Mouse (Mus musculus) hindbrain, embryonic 16.5 days (tissue): ENCODE data around the gene Spata25. TPM values are rescaled to one million over a fixed set of nuclear protein-coding genes. Genes with fewer than 3 reads are reported as not detected.
"Not testable (repeated sequence)": the region's sequence is repeated elsewhere in the genome, so short reads cannot be mapped to it uniquely, and the experiment has no call there.

Experiments used
- ATAC-seq: fragments of 200-750 bp; cut with Nextera tagmentation; 2 replicates; pipeline ENCODE4 v1.8.0; 2017; ENCODE audit warnings: moderate TSS enrichment, moderate library complexity
- H3K27ac ChIP-seq: fragments of 300-500 bp; sonication (generic); 2 replicates; pipeline ENCODE4 v1.5.1; 2014; ENCODE audit warnings: low read depth, mild to moderate bottlenecking, control low read depth, low read length, moderate library complexity
- H3K27me3 ChIP-seq: fragments of 300-500 bp; sonication (generic); replicated peaks from 2 replicates; pipeline ENCODE4 v1.6.1; 2014; ENCODE audit warnings: low read length; ENCODE audit not compliant: control insufficient read depth, insufficient read depth
- H3K36me3 ChIP-seq: fragments of 300-500 bp; sonication (generic); 2 replicates; pipeline ENCODE4 v1.6.1; 2014; ENCODE audit warnings: mild to moderate bottlenecking, low read length, moderate library complexity, mixed read lengths; ENCODE audit not compliant: control insufficient read depth, insufficient read depth
- H3K4me1 ChIP-seq: fragments of 300-500 bp; sonication (generic); 2 replicates; pipeline ENCODE4 v1.6.1; 2014; ENCODE audit warnings: low read depth, low read length; ENCODE audit not compliant: control insufficient read depth, insufficient read depth
- H3K4me2 ChIP-seq: fragments of 300-500 bp; sonication (generic); 2 replicates; pipeline ENCODE4 v1.6.1; 2014; ENCODE audit warnings: mild to moderate bottlenecking, low read length, control low read depth, moderate library complexity
- H3K4me3 ChIP-seq: fragments of 300-500 bp; sonication (generic); 2 replicates; pipeline ENCODE4 v1.5.1; 2014; ENCODE audit warnings: mild to moderate bottlenecking, low read length, control low read depth, moderate library complexity
- H3K9ac ChIP-seq: fragments of 300-500 bp; sonication (generic); 2 replicates; pipeline ENCODE4 v1.6.1; 2014; ENCODE audit warnings: low read depth, mild to moderate bottlenecking, control low read depth, low read length, moderate library complexity
- H3K9me3 ChIP-seq: fragments of 300-500 bp; sonication (generic); 2 replicates; pipeline ENCODE4 v1.6.1; 2014; ENCODE audit warnings: mild to moderate bottlenecking, low read length, moderate library complexity; ENCODE audit not compliant: control insufficient read depth
- WGBS: fragments of 180-500 bp; shearing (Covaris S2); extraction: QIAGEN DNeasy Blood & Tissue Kit; methylation state at CpG from one replicate; pipeline ENCODE4 v1.1.7; 2014; 5-methylcytosine and 5-hydroxymethylcytosine counted together
- polyA plus RNA-seq: library from polyadenylated mRNA; unstranded; fragments of >200 nt; fragmentation: Nextera tagmentation; extraction: Ambion mirVana; gene quantifications from 2 replicates; pipeline ENCODE4 v1.2.1, GENCODE M21; 2015

Gene Spata25
- polyA plus RNA-seq, 1 experiment from 2014 or later: not detected

DNA sequence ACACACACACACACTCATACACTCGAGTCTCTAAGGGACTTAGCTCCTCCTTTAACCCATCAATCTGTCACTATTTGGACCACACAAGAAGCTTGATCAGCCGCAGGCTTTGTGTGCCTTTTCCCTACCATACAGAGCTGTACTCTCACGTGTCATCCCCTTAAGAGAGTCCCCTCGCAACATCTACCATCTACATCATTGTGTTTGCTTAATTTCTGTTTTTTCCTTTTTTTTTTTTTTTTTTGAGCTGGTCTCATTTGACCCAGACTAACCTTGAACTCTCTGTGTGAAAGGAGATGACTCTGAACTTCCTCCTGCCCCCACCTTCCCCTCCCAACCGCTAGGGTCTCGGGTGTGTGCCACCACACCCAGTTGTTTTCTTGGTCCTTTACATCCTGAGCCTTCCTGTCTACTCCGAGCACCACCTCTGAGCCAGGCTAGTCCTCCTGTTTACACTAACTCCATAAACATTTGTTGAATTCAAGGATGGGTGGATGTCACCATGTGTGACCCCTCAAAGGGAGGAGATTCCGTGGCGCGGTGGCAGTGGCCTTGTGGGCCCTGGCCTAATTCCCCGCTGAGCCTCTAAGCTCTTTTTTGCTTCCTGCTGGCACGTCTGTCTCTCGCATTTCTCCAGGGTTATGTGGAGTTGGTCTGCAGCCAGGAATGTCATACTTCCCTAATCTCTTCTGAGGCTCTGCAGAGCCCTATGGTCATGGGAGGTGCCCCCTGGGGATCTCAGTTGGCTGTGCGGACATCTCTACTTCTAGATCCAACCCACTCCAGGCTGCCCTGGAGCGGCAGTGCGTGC lies 38.6 kb upstream of the Spata25 start:
- 56% methylated on average over 16 of the region's 16 CpGs for WGBS
- ATAC-seq: no peak; the same call in 1 of the 2 replicates
- Histone ChIP-seq H3K4me2 (no peak overlapping the region), H3K9ac (no peak overlapping the region), H3K4me3 (no peak overlapping the region), H3K27me3 (no peaks in the 10 kb centered on the region), H3K4me1 (peaks cover under 1% of the 10 kb centered on the region; the same call in 1 of the 2 replicates), H3K27ac (no peak overlapping the region), H3K36me3 (no peaks in the 10 kb centered on the region), H3K9me3 (0 out of 2 replicates have a peak, but pooled peaks cover 3% of the 10 kb centered on the region)

DNA sequence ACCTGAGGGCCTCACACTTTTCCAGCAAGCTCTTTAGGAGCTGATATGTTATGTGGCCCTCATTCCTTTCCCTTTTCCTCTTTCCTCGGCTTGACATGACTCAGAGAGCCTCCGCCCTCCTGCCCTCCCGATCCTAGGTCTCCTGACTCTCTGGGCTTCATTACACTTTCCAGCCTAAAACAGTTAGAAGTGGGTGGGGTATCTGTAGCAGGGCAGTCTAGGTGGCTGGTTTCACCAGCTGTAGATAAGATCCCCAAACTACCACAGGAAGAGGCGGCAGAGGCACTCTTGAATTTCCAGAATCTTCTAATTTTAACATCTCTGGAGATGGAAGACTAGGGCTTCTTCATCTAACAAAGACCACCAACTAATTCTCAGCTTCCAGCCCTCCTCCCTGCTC lies 36.3 kb upstream of the Spata25 start:
- peaks cover 4% of the 10 kb centered on the region; the same call in 1 of the 2 replicates for H3K4me1 ChIP-seq
- no peaks in the 10 kb centered on the region for H3K36me3 ChIP-seq
- H3K4me3 ChIP-seq: no peak overlapping the region
- H3K4me2 ChIP-seq: no peak overlapping the region
- no peak overlapping the region for H3K9ac ChIP-seq
- no peaks in the 10 kb centered on the region for H3K27me3 ChIP-seq
- WGBS: 81% methylated on average over 4 of the region's 4 CpGs
- ATAC-seq: no peak
- H3K27ac ChIP-seq: no peak overlapping the region
- H3K9me3 ChIP-seq: 0 out of 2 replicates have a peak, but pooled peaks cover 3% of the 10 kb centered on the region

DNA sequence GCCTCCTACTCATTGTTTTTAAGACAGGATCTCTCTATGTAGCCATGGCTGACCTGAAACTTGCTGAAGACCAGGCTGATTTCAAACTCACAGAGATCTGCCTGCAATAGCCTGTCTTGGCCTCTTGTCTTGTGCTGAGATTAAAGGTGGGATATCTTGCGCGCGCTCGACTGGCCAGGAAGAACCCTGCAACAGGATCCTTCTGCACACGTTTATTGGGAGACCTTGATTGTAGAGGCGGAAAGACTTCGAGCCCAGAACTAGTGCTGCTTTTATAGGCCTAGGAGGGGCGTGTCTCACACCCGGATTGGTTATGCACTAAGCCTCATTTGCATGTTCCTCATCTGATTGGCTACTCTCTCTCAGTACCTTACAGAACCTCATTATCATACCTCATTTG lies 35.1 kb upstream of the Spata25 start:
- 97% methylated on average over 7 of the region's 9 CpGs for WGBS
- not testable (repeated sequence) for H3K27ac ChIP-seq, H3K27me3 ChIP-seq, H3K9me3 ChIP-seq, H3K4me1 ChIP-seq, H3K36me3 ChIP-seq, H3K4me2 ChIP-seq, H3K9ac ChIP-seq, ATAC-seq, H3K4me3 ChIP-seq

DNA sequence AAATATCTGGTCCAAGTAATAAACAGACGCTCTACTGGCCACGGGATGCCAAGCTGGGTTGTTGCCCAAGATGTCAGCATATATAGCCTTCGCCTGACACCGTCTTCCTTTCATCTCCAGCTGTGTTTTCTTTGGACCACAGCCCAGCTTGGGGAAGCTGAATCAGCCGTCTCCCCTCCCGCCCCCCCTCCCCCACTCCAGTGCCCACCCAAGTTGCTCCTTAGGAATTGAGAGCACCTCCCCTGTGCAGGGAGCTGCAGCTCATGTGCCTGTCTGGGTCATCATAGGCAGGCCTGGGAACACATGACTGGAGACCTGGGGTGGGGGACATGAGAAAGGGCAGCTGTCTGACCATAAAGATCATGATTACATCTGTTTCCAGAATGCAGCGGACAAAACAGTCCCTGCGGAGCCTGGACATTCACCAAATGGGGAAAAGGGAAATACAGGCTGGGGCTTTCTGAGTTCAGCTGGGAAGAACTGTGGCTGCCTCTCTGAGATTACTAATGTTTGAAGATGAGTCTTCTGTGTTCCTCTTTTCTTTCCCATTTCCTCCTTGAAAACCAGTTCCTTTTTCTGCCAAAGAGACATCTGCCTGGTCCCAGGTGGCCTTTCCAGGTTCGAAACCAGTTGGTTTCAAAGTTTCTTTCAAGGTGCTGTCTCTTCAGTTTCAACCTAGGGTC lies 34.0 kb upstream of the Spata25 start:
- no peaks in the 10 kb centered on the region for H3K9me3 ChIP-seq
- 0 out of 2 replicates have a peak, but pooled peaks cover 5% of the 10 kb centered on the region for H3K27me3 ChIP-seq
- H3K36me3 ChIP-seq: no peaks in the 10 kb centered on the region
- 31% methylated on average over 9 of the region's 9 CpGs for WGBS
- no peak overlapping the region for H3K4me2 ChIP-seq
- ATAC-seq: peak; percentile 80
- H3K27ac ChIP-seq: peak overlapping the region; percentile 27
- no peak overlapping the region for H3K9ac ChIP-seq
- no peak overlapping the region for H3K4me3 ChIP-seq
- peaks cover 10% of the 10 kb centered on the region for H3K4me1 ChIP-seq

DNA sequence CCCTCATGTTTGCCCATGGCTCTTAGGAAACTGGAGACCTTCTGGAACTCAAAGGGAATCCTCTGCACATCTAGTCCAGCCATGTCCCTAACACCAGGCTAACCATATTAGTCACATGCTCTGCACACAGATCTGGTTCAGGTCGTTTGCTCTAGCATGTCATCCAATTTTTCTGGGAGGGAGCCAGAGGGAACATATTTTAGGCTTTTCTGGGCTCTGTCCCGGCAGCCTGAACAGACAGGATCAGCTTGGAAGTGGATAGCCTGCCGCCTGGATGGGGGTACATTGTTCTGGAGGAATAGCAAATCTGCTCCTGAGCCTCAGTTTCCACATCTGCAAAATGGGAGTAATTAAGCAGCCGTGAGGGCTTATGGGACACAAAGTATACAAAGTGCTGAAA lies 32.8 kb upstream of the Spata25 start:
- Histone ChIP-seq H3K36me3 (no peaks in the 10 kb centered on the region), H3K4me2 (no peak overlapping the region), H3K4me3 (no peak overlapping the region), H3K27ac (no peak overlapping the region), H3K9ac (no peak overlapping the region), H3K9me3 (no peaks in the 10 kb centered on the region), H3K27me3 (0 out of 2 replicates have a peak, but pooled peaks cover 8% of the 10 kb centered on the region), H3K4me1 (peaks cover 19% of the 10 kb centered on the region)
- ATAC-seq: no peak
- 67% methylated on average over 4 of the region's 4 CpGs for WGBS

DNA sequence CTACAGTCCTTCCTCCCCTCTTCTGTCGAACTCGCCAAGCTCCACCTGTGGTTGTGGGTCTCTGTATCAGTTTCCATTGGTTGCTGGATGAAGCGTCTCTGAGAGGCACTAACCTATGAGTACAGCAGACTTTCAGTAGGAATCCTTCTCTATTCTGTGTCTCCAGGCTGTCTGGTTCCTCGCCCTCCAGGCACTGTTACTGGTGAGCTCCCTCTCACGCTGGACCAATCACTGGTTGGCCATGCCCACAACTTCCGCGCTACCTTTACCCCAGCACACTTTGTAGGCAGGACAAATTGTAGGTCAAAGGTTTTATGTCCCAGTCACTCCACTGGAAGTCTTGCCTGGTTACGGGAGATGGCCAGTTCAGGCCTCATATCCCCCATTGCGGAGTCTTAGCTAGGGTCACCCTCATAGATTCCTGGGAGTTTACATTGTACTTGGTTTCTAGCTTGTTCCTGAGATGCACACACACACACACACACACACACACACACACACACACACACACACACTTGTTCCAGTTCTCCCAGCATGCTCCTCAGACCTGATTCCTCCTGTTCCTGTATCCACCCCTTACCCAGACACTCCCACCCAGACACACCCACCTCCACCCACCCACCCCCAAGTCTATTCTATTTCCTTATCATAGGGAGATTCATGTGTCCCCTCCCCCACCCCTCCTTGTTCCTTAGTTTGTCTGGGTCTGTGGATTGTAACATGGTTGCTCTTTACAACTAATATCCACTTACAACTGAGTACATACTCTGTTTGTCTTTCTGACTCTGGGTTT lies 31.5 kb upstream of the Spata25 start:
- WGBS: 59% methylated on average over 9 of the region's 9 CpGs
- Histone ChIP-seq H3K9me3 (no peaks in the 10 kb centered on the region), H3K4me3 (no peak overlapping the region), H3K27me3 (peaks cover 8% of the 10 kb centered on the region; the same call in 1 of the 2 replicates), H3K4me2 (no peak overlapping the region), H3K36me3 (no peaks in the 10 kb centered on the region), H3K27ac (no peak overlapping the region), H3K9ac (no peak overlapping the region), H3K4me1 (peaks cover 21% of the 10 kb centered on the region)
- no peak for ATAC-seq

DNA sequence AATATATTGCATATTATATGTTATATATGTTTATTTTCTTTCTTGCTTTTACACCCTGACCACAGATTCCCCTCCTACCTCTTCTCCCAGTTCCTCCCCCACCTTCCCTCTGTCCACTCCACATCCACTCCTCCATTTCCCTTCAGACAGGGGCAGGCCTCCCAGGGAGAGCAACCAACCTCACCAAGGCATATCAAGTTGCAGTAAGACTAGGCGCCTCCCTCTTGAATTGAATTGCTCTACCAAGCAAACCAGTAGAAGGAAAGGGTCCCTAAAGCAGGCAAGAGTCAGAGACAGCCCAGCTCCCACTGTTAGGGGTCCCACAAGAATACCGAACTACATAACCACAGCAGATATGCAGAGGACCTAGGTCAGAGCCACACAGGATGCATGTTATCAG lies 30.8 kb upstream of the Spata25 start:
- H3K9me3 ChIP-seq: no peaks in the 10 kb centered on the region
- 54% methylated on average over 2 of the region's 2 CpGs for WGBS
- ATAC-seq: no peak
- no peak overlapping the region for H3K4me2 ChIP-seq
- H3K27me3 ChIP-seq: peaks cover 8% of the 10 kb centered on the region; the same call in 1 of the 2 replicates
- no peaks in the 10 kb centered on the region for H3K36me3 ChIP-seq
- H3K4me3 ChIP-seq: no peak overlapping the region
- H3K9ac ChIP-seq: no peak overlapping the region
- H3K4me1 ChIP-seq: peaks cover 21% of the 10 kb centered on the region
- H3K27ac ChIP-seq: no peak overlapping the region

DNA sequence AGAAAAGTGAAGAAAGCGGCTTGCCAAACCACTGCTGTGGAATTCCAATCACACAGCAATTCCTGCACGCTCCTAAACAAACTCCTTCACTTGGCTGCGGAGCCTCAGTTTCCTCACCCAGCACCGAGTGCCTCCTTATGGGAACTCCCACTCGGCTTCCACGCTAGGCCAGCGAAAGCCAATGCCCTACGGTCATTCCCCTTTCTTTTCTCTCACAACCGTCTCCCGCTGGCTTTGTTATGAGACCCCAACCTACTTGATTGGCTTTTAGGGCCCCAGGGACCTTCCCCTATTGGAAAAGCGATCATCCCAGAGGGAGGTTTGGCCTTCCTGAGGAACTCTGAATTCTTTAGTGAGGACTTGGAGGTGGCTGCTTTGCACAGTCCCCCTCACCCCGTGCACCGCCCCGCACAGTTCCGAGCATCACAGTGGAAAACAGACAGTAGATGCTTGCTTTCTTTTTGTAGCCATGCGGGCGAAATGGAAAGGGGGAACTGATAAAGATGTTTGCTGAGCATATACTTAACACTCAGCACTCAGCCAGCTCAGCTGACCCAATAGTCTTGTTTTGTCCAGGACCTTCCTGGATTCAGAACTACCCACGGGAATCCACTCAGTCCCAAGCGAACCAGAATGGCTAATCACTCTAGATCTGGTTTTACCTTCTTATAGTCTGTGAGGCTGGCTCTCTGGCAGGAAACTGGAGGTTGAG lies 29.7 kb upstream of the Spata25 start:
- H3K27me3 ChIP-seq: peaks cover 8% of the 10 kb centered on the region; the same call in 1 of the 2 replicates
- no peaks in the 10 kb centered on the region for H3K9me3 ChIP-seq
- H3K4me2 ChIP-seq: peak overlapping the region; percentile 58
- H3K4me1 ChIP-seq: peaks cover 21% of the 10 kb centered on the region
- H3K9ac ChIP-seq: peak overlapping the region; percentile 56; the same call in 1 of the 2 replicates
- H3K27ac ChIP-seq: peak overlapping the region; percentile 21; the same call in 1 of the 2 replicates
- peak overlapping the region; percentile 35 for H3K4me3 ChIP-seq
- WGBS: 3% methylated on average over 19 of the region's 19 CpGs
- peak; percentile 8; the same call in 1 of the 2 replicates for ATAC-seq
- H3K36me3 ChIP-seq: no peaks in the 10 kb centered on the region
